18 mouse cellular contexts compared by ENCODE assay signal in genomic region chr13:84238184-84238583, GRCm38 (mm10).
"Had no signal": no experiment of that assay in that cellular context is flagged by ENCODE, and none has a peak within 500 bp of the region (broad histone marks: within the 10 kb centered on the region; RNA-seq: fewer than 3 reads in every experiment).

No protein-coding gene starts in this region.

- H3K4me3 ChIP-seq: lung, embryonic 15.5 days; megakaryocyte, embryonic 14.5 days; midbrain, embryonic 12.5 days; neural tube, embryonic 12.5 days; stomach, embryonic 15.5 days had no signal

- H3K27me3 ChIP-seq: lung, embryonic 15.5 days; megakaryocyte, embryonic 14.5 days; midbrain, embryonic 12.5 days; neural tube, embryonic 12.5 days; stomach, embryonic 15.5 days had no signal

- H3K27ac ChIP-seq: lung, embryonic 15.5 days; macrophage; midbrain, embryonic 12.5 days; neural tube, embryonic 12.5 days; stomach, embryonic 15.5 days; stomach, postnatal 0 days had no signal

- H3K4me2 ChIP-seq: lung, embryonic 15.5 days; midbrain, embryonic 12.5 days; neural tube, embryonic 12.5 days; stomach, embryonic 15.5 days had no signal

- H3K36me3 ChIP-seq: stomach, embryonic 15.5 days had no signal

- H3K9ac ChIP-seq: liver, postnatal 0 days; lung, embryonic 15.5 days; midbrain, embryonic 12.5 days; neural tube, embryonic 12.5 days; stomach, embryonic 15.5 days had no signal

- DNase-seq: liver, postnatal 0 days; lung, adult 2 months; lung, postnatal 14 days; lung, postnatal 36 days; midbrain, embryonic 14.5 days; right cerebral cortex, postnatal 14 days; thymus, adult 2 months; thymus, postnatal 25 days; thymus, postnatal 4 days had no signal

- H3K4me1 ChIP-seq: lung, embryonic 15.5 days; midbrain, embryonic 12.5 days; neural tube, embryonic 12.5 days; stomach, embryonic 15.5 days had no signal

- ATAC-seq: liver, postnatal 0 days; lung, postnatal 0 days; midbrain, embryonic 16.5 days had no signal
